Mouse (Mus musculus): ENCODE measurements at regions not wholly inside any gene's neighbourhood (a gene's known extent, or its start where the extent isn't known, plus 50 kb on each side); places are given as distances from the start of the nearest gene placed in this dataset.

DNA sequence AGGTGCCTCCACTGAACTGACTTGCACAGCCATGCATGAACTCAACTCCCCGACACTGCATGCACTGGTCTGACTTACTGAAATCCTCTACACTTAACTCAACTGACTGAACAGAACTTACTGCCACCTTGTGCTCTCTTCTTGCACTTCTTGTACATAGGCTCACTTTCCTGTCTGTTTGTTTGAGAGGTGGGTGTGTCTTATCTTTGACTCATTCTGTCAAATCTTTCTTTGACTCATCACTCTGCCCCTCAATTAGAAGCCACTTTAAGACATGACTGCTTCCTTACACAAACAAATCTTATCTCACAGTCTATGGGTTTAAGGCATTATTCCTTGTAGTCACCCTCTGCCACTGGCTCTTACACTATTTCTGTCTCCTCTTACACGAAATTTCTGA lies 505.5 kb downstream of the Brinp3 start:
- no peak overlapping the region for H3K27ac ChIP-seq (replicated peaks; ENCODE audit: insufficient read depth, low read depth, low read length)
- no peak overlapping the region for H3K9ac ChIP-seq (ENCODE audit: low read depth, low read length)
- H3K4me1 ChIP-seq (ENCODE audit: control insufficient read depth, insufficient read depth, low read length) = no peaks in the 10 kb centered on the region
- no peak overlapping the region for H3K4me3 ChIP-seq (ENCODE audit: insufficient read depth, low read depth, low read length)
- H3K27me3 ChIP-seq (ENCODE audit: control insufficient read depth, insufficient read depth, low read length) = no peaks in the 10 kb centered on the region
- DNase-seq (ENCODE audit: extremely low read depth, low read depth, low spot score) = no peak
- H3K79me2 ChIP-seq (ENCODE audit: control insufficient read depth, insufficient read depth, low read length) = no peaks in the 10 kb centered on the region
- H3K36me3 ChIP-seq (ENCODE audit: control insufficient read depth, insufficient read depth, low read length) = no peaks in the 10 kb centered on the region
- TF ChIP-seq POLR2A (IDR thresholded peaks at IDR 0.05; ENCODE audit: extremely low read depth, insufficient read depth, low read length) = no peak
- TF ChIP-seq CTCF (IDR thresholded peaks at IDR 0.05; ENCODE audit: low read depth, low read length) = no peak
- 43% methylated on average over 2 of the region's 2 CpGs for WGBS

DNA sequence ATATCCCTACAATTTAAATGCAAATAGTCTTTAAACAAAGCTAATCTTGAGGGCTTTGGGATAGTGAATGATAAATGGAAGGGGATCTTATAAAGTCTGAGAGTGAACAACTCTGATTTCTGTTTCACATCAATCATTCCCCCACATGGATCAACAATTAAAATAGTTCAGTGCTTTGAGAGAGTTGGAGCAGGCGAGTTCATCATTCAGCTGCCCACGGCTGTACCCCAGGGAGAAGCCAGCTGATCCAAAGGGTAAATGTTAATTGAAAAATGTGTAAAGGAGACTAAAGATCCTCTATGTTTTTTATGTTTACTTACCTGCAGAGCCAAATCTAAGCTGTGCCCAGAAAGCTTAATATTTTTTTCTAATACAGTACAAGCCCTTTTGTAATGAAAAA lies 553.2 kb downstream of the Brinp3 start:
- Histone ChIP-seq H3K4me3 (ENCODE audit: insufficient read depth, low read depth, low read length) (no peak overlapping the region), H3K79me2 (ENCODE audit: control insufficient read depth, insufficient read depth, low read length) (no peaks in the 10 kb centered on the region), H3K27ac (replicated peaks; ENCODE audit: insufficient read depth, low read depth, low read length) (no peak overlapping the region), H3K36me3 (ENCODE audit: control insufficient read depth, insufficient read depth, low read length) (no peaks in the 10 kb centered on the region), H3K9ac (ENCODE audit: low read depth, low read length) (no peak overlapping the region), H3K4me1 (ENCODE audit: control insufficient read depth, insufficient read depth, low read length) (no peaks in the 10 kb centered on the region), H3K27me3 (ENCODE audit: control insufficient read depth, insufficient read depth, low read length) (no peaks in the 10 kb centered on the region)
- DNase-seq (ENCODE audit: extremely low read depth, low read depth, low spot score) = no peak
- TF ChIP-seq POLR2A (IDR thresholded peaks at IDR 0.05; ENCODE audit: extremely low read depth, insufficient read depth, low read length) (no peak), CTCF (IDR thresholded peaks at IDR 0.05; ENCODE audit: low read depth, low read length) (no peak)
- 73% methylated on average over 2 of the region's 2 CpGs for WGBS

- H3K4me1 ChIP-seq (ENCODE audit: control insufficient read depth, insufficient read depth, low read length) = no peaks in the 10 kb centered on the region
- no peaks in the 10 kb centered on the region for H3K36me3 ChIP-seq (ENCODE audit: control insufficient read depth, insufficient read depth, low read length)
- no peak for TF ChIP-seq POLR2A (IDR thresholded peaks at IDR 0.05; ENCODE audit: extremely low read depth, insufficient read depth, low read length)
- no peak for TF ChIP-seq CTCF (IDR thresholded peaks at IDR 0.05; ENCODE audit: low read depth, low read length)
- no peaks in the 10 kb centered on the region for H3K27me3 ChIP-seq (ENCODE audit: control insufficient read depth, insufficient read depth, low read length)
- H3K27ac ChIP-seq (replicated peaks; ENCODE audit: insufficient read depth, low read depth, low read length) = no peak overlapping the region
- no peak overlapping the region for H3K4me3 ChIP-seq (ENCODE audit: insufficient read depth, low read depth, low read length)
- H3K9ac ChIP-seq (ENCODE audit: low read depth, low read length) = no peak overlapping the region
- no peaks in the 10 kb centered on the region for H3K79me2 ChIP-seq (ENCODE audit: control insufficient read depth, insufficient read depth, low read length)
- 50% methylated on average over 2 of the region's 2 CpGs for WGBS
- no peak for DNase-seq (ENCODE audit: extremely low read depth, low read depth, low spot score)
These were observed 563.9 kb downstream of the Brinp3 start for GRCm38 (mm10) chr1:147058504-147058903.

DNA sequence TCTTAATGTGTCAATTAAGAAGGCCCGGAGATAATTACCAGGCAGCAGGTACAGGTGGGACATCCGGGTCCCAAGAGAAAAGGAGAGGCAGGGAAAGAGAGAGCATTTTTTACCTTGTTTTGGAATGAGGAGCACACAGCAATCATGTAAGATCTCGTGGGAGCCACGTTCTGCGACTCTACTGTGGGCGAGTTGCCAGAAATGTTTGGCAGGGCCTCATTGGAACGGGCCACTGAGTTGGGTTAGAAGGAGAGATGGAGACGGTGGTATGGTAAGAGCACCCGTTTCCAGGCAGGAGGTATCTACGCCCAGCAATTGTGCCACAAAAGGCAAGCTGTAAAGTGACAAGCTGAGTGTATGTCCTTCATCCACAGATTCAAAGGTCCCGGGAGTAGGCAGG lies 579.6 kb downstream of the Brinp3 start:
- WGBS = 85% methylated on average over 11 of the region's 11 CpGs
- Histone ChIP-seq H3K4me1 (ENCODE audit: control insufficient read depth, insufficient read depth, low read length) (no peaks in the 10 kb centered on the region), H3K36me3 (ENCODE audit: control insufficient read depth, insufficient read depth, low read length) (no peaks in the 10 kb centered on the region), H3K27me3 (ENCODE audit: control insufficient read depth, insufficient read depth, low read length) (no peaks in the 10 kb centered on the region), H3K79me2 (ENCODE audit: control insufficient read depth, insufficient read depth, low read length) (no peaks in the 10 kb centered on the region), H3K27ac (replicated peaks; ENCODE audit: insufficient read depth, low read depth, low read length) (no peak overlapping the region), H3K4me3 (ENCODE audit: insufficient read depth, low read depth, low read length) (no peak overlapping the region), H3K9ac (ENCODE audit: low read depth, low read length) (no peak overlapping the region)
- TF ChIP-seq POLR2A (IDR thresholded peaks at IDR 0.05; ENCODE audit: extremely low read depth, insufficient read depth, low read length) (no peak), CTCF (IDR thresholded peaks at IDR 0.05; ENCODE audit: low read depth, low read length) (no peak)
- DNase-seq (ENCODE audit: extremely low read depth, low read depth, low spot score) = no peak

DNA sequence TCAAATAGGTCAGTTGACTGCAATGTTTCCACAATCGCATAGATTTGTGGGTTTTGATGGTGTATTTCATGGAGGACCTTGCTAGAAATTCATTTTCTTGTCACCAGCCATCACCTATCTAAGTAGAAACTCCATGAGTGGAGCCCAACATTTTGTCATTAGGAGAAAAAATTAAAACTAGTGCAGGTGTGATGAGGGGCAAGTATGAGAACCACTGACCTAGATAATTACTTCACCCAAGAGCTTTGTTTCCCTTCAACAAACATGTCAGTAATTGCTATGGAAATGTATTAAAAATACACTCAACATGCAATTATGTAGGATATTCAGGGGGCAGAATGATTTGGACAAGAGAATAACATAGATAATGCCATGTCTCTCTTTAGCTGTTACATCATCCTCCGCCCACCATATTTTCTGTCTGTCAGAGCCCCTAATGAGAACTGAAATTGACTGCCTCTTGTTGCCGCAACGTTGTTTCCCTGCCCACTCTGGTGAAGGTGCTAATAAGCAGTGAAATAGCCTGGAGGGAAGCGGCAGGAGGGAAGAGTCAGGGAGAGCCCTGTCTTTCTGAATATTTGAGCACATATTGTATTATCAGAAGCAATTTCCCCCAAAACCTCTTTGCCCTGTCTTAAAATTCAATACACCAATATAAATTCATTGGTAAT lies 589.7 kb downstream of the Brinp3 start:
- Histone ChIP-seq H3K79me2 (ENCODE audit: control insufficient read depth, insufficient read depth, low read length) (no peaks in the 10 kb centered on the region), H3K27me3 (ENCODE audit: control insufficient read depth, insufficient read depth, low read length) (no peaks in the 10 kb centered on the region), H3K27ac (replicated peaks; ENCODE audit: insufficient read depth, low read depth, low read length) (no peak overlapping the region), H3K4me3 (ENCODE audit: insufficient read depth, low read depth, low read length) (no peak overlapping the region), H3K9ac (ENCODE audit: low read depth, low read length) (no peak overlapping the region), H3K4me1 (ENCODE audit: control insufficient read depth, insufficient read depth, low read length) (no peaks in the 10 kb centered on the region), H3K36me3 (ENCODE audit: control insufficient read depth, insufficient read depth, low read length) (no peaks in the 10 kb centered on the region)
- TF ChIP-seq POLR2A (IDR thresholded peaks at IDR 0.05; ENCODE audit: extremely low read depth, insufficient read depth, low read length) = no peak
- no peak for DNase-seq (ENCODE audit: extremely low read depth, low read depth, low spot score)
- 49% methylated on average over 5 of the region's 5 CpGs for WGBS

DNA sequence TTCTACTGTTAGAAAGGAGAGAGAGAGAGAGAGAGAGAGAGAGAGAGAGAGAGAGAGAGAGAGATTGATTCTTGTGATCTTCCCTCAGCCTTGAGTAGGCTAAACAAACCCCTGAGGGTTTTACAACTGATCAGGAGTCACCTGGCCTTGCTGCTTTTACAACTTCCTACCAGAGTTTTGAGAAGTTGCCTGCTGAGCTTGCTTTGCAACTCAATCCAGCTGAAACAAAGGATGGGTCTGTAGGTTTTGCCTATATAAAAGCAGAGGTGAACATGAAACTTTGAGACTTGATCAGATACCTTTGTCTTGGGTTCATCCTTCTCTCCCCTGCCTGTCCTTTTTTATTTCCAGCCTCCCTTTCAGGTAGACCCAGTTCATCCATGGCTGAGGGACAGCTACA lies 631.0 kb downstream of the Brinp3 start:
- Histone ChIP-seq H3K27ac (replicated peaks; ENCODE audit: insufficient read depth, low read depth, low read length) (no peak overlapping the region), H3K27me3 (ENCODE audit: control insufficient read depth, insufficient read depth, low read length) (no peaks in the 10 kb centered on the region)
- TF ChIP-seq POLR2A (IDR thresholded peaks at IDR 0.05; ENCODE audit: extremely low read depth, insufficient read depth, low read length) = no peak
- TF ChIP-seq CTCF (IDR thresholded peaks at IDR 0.05; ENCODE audit: low read depth, low read length) = no peak

More for the DNA sequence above, 631.0 kb downstream of the Brinp3 start:
- Histone ChIP-seq H3K4me3 (ENCODE audit: insufficient read depth, low read depth, low read length) (no peak overlapping the region), H3K4me1 (ENCODE audit: control insufficient read depth, insufficient read depth, low read length) (no peaks in the 10 kb centered on the region), H3K79me2 (ENCODE audit: control insufficient read depth, insufficient read depth, low read length) (no peaks in the 10 kb centered on the region), H3K36me3 (ENCODE audit: control insufficient read depth, insufficient read depth, low read length) (no peaks in the 10 kb centered on the region), H3K9ac (ENCODE audit: low read depth, low read length) (no peak overlapping the region)
- DNase-seq (ENCODE audit: extremely low read depth, low read depth, low spot score) = no peak

Measured in liver, adult 2 months (tissue).